Mouse (Mus musculus): Measurements from ENCODE around the gene Rbfox1. TPM values are rescaled to one million over a fixed set of nuclear protein-coding genes. Genes with fewer than 3 reads are reported as not detected.

Gene Rbfox1
- polyA plus RNA-seq, 1 experiment from 2014 or later, result 1.6 TPM

DNA sequence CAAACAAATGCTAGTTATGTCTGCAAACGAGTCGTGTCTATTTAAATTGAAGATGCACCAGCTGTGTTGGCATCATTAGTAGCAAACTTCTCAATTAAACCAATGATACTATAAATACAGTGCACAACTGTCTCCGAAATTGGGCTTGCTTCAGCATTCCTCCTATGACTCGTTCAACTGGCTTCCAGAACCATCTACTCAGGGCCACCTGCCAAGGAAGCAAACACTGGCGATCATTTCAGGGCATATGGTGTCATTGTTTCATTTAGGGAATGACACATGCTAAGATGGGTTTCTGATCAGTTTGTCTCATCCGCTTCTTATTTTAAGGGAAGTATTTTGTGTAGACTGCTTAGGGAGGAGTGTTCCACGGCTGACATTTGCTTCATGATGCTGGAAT, 1397.1 kb downstream of the Rbfox1 start:
- Histone ChIP-seq H3K4me3 (ENCODE audit: low read length) (no peak overlapping the region), H3K4me1 (replicated peaks; ENCODE audit: control insufficient read depth, insufficient read depth, low read length) (no peaks in the 10 kb centered on the region), H3K4me2 (ENCODE audit: low read depth, low read length) (no peak overlapping the region), H3K27ac (ENCODE audit: low read length) (no peak overlapping the region), H3K27me3 (ENCODE audit: control insufficient read depth, insufficient read depth, low read depth, low read length) (no peaks in the 10 kb centered on the region), H3K9me3 (ENCODE audit: control insufficient read depth, low read length) (no peaks in the 10 kb centered on the region), H3K9ac (ENCODE audit: low read length) (no peak overlapping the region), H3K36me3 (ENCODE audit: control insufficient read depth, insufficient read depth, low read length) (no peaks in the 10 kb centered on the region)
- WGBS, result 80% methylated on average over 7 of the region's 7 CpGs
- ATAC-seq (ENCODE audit: low read depth), result no peak

DNA sequence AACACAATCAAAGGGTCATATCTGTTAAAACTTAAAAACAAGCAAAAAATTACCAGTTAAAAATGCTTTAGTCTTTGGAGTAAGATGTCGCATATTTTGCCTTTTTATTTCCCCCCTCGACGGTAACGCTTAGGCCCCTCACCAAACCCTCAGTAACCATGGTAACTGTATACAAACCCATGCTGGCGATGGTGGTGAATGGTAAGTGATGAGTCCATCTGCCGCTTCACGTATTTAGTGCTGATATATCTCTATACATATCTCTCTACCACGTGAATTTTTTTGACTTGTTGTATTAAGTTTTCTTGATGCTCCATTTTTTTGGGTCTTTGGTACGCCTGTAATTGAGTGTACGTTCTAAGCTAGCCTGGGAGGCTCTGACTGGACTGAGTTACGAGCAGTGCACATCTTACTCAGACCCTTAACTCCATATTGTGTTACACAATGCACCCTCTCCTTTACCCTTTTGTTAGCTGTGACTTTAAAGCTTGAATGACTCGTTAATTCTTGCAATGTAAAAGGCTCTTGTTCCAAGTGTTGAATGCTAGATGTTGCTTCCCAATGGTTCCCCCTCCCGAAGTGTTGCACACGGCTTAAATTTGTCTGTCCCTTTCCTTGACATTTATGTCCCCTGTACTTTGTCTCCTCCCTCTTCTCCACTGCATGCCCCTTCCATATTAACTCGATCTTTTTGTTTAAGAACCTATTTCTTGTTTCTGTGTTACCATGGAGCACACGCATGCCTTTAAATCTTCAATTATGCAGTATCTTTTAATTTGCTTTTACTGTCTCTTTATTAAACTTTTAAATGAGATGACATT, 1408.0 kb downstream of the Rbfox1 start:
- H3K27me3 ChIP-seq (ENCODE audit: control insufficient read depth, insufficient read depth, low read depth, low read length), result no peaks in the 10 kb centered on the region
- H3K4me2 ChIP-seq (ENCODE audit: low read depth, low read length), result no peak overlapping the region
- no peaks in the 10 kb centered on the region for H3K9me3 ChIP-seq (ENCODE audit: control insufficient read depth, low read length)
- H3K9ac ChIP-seq (ENCODE audit: low read length), result no peak overlapping the region
- no peaks in the 10 kb centered on the region for H3K36me3 ChIP-seq (ENCODE audit: control insufficient read depth, insufficient read depth, low read length)
- H3K27ac ChIP-seq (ENCODE audit: low read length), result no peak overlapping the region
- no peaks in the 10 kb centered on the region for H3K4me1 ChIP-seq (replicated peaks; ENCODE audit: control insufficient read depth, insufficient read depth, low read length)
- 82% methylated on average over 16 of the region's 16 CpGs for WGBS
- ATAC-seq (ENCODE audit: low read depth), result no peak
- H3K4me3 ChIP-seq (ENCODE audit: low read length), result no peak overlapping the region

DNA sequence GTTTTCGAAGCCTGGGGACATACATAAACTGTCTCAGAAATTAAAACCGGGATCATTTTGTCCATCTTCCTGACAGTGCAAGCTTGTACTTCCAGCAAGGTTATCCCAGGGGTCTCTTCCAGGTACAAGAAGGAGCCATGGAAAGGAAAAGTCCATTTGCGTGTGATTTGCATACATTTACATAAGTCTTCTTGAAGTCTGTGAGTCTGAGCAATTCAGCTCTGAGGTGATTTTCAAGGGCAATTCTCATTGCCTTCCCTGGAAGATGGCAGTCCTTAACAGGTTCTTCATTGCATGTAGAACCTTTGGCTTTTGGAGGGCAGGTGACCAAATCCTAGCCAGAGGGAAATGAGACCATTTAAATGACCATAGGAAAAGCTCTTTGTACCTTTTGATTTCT, 1417.3 kb downstream of the Rbfox1 start:
- Histone ChIP-seq H3K36me3 (ENCODE audit: control insufficient read depth, insufficient read depth, low read length) (no peaks in the 10 kb centered on the region), H3K9ac (ENCODE audit: low read length) (no peak overlapping the region), H3K9me3 (ENCODE audit: control insufficient read depth, low read length) (no peaks in the 10 kb centered on the region), H3K4me2 (ENCODE audit: low read depth, low read length) (no peak overlapping the region), H3K4me3 (ENCODE audit: low read length) (no peak overlapping the region), H3K27ac (ENCODE audit: low read length) (no peak overlapping the region), H3K4me1 (replicated peaks; ENCODE audit: control insufficient read depth, insufficient read depth, low read length) (no peaks in the 10 kb centered on the region), H3K27me3 (ENCODE audit: control insufficient read depth, insufficient read depth, low read depth, low read length) (no peaks in the 10 kb centered on the region)
- no peak for ATAC-seq (ENCODE audit: low read depth)
- WGBS, result 69% methylated on average over 3 of the region's 3 CpGs

DNA sequence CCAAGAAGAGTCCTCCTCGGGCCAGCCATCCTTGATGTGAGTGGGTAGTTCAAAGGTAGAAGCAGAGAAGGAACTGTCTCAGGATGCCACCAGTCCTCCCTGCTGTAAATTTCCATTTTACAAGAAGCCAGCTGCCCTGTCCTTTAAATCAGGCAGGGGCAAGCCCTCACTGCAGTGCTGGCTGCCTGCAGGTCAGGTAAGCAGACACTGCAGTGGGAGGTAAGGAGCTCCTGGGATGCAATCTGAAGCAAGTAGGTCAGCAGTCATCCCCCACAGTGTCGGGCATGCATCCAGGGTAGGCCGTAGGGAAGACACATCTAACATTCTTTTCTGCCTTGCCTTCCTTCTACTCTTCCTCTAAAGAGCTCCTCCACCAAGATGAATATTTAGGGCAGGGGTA, 1444.0 kb downstream of the Rbfox1 start:
- Histone ChIP-seq H3K4me1 (replicated peaks; ENCODE audit: control insufficient read depth, insufficient read depth, low read length) (no peaks in the 10 kb centered on the region), H3K36me3 (ENCODE audit: control insufficient read depth, insufficient read depth, low read length) (no peaks in the 10 kb centered on the region), H3K4me2 (ENCODE audit: low read depth, low read length) (no peak overlapping the region), H3K27me3 (ENCODE audit: control insufficient read depth, insufficient read depth, low read depth, low read length) (no peaks in the 10 kb centered on the region), H3K9me3 (ENCODE audit: control insufficient read depth, low read length) (no peaks in the 10 kb centered on the region), H3K27ac (ENCODE audit: low read length) (no peak overlapping the region), H3K9ac (ENCODE audit: low read length) (no peak overlapping the region), H3K4me3 (ENCODE audit: low read length) (no peak overlapping the region)
- 73% methylated on average over 3 of the region's 3 CpGs for WGBS
- ATAC-seq (ENCODE audit: low read depth), result no peak

DNA sequence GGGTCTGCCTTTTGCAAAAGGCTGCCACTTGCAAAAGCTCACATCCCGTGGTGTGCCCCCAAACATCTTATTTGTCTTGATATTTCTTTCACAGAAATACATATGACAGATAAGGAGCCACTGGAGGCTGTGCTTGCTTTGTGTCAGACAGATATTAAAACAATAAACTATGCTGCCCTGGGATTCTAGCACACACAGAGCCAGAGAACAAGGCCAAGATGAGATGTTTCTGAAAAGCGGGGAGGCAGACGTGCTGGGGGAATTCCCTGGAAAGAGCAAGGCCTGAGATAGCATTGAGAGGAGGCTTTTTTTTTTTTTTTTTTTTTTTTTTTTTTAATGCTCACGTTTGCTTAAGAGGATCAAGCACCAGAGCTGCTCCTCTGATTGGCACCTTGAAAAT, 1456.0 kb downstream of the Rbfox1 start:
- Histone ChIP-seq H3K4me2 (ENCODE audit: low read depth, low read length) (0 out of 2 replicates have a peak overlapping the region, but pooled peaks have one; percentile 8), H3K4me1 (replicated peaks; ENCODE audit: control insufficient read depth, insufficient read depth, low read length) (no peaks in the 10 kb centered on the region; the same call in 1 of the 2 replicates), H3K9me3 (ENCODE audit: control insufficient read depth, low read length) (no peaks in the 10 kb centered on the region), H3K9ac (ENCODE audit: low read length) (no peak overlapping the region), H3K27me3 (ENCODE audit: control insufficient read depth, insufficient read depth, low read depth, low read length) (no peaks in the 10 kb centered on the region), H3K27ac (ENCODE audit: low read length) (no peak overlapping the region), H3K36me3 (ENCODE audit: control insufficient read depth, insufficient read depth, low read length) (no peaks in the 10 kb centered on the region), H3K4me3 (ENCODE audit: low read length) (no peak overlapping the region)
- whole genome bisulfite sequencing, result 9% methylated on average over 4 of the region's 4 CpGs
- ATAC-seq (ENCODE audit: low read depth), result no peak

DNA sequence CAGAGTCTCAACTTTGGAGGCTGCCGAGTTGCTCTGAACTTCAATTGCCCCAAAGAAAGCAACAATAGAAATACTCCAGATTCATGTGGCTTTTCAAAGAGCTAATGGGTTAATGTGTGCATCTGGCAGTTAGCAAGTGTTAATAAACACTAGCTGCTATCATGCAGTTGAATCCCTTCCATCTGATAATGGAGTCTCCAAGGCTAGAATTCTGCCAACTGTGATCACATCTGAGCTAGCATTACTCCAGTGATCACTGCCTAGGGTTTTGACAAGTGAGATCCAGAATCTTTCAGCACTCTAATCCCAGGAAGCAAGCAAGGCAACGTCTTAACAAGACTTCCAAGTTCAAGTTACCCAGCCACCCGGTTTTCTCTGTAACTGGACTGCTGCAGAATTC, 1460.1 kb downstream of the Rbfox1 start:
- Histone ChIP-seq H3K27me3 (ENCODE audit: control insufficient read depth, insufficient read depth, low read depth, low read length) (no peaks in the 10 kb centered on the region), H3K36me3 (ENCODE audit: control insufficient read depth, insufficient read depth, low read length) (no peaks in the 10 kb centered on the region), H3K9ac (ENCODE audit: low read length) (no peak overlapping the region), H3K9me3 (ENCODE audit: control insufficient read depth, low read length) (no peaks in the 10 kb centered on the region), H3K4me2 (ENCODE audit: low read depth, low read length) (no peak overlapping the region), H3K4me3 (ENCODE audit: low read length) (no peak overlapping the region), H3K27ac (ENCODE audit: low read length) (no peak overlapping the region), H3K4me1 (replicated peaks; ENCODE audit: control insufficient read depth, insufficient read depth, low read length) (no peaks in the 10 kb centered on the region; the same call in 1 of the 2 replicates)
- WGBS, result 41% methylated on average over 3 of the region's 3 CpGs
- ATAC-seq (ENCODE audit: low read depth), result no peak

DNA sequence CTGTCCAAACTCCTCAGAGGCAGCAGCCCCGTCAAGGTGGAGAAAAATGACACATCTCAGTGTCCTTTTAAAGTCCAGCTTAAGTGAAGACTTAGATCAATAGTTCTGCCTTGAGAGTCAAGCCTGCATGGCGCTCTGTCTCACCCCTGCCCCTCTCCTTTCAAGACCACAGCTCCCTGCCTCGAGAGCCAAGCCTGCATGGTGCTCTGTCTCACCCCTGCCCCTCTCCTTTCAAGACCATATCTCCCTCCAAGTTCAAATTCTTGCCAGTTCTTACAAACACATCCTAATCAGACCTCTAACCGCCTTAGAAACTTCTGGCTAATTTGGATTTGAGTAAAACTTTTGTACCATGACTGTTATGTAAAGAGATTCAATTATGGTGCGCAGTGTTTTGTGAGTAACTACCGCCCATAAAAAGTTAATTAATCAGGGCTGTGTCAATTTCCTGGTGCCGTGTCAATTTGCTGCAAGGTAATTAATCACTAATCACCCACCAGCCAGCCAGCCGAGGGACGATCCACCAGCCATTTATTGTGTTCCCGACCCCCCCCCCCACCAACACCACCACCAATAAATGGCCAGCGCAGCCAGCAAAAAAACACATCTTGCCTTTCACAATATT, 1461.0 kb downstream of the Rbfox1 start:
- Histone ChIP-seq H3K4me1 (replicated peaks; ENCODE audit: control insufficient read depth, insufficient read depth, low read length) (no peaks in the 10 kb centered on the region; the same call in 1 of the 2 replicates), H3K9me3 (ENCODE audit: control insufficient read depth, low read length) (no peaks in the 10 kb centered on the region), H3K4me2 (ENCODE audit: low read depth, low read length) (no peak overlapping the region), H3K27ac (ENCODE audit: low read length) (no peak overlapping the region), H3K27me3 (ENCODE audit: control insufficient read depth, insufficient read depth, low read depth, low read length) (no peaks in the 10 kb centered on the region), H3K9ac (ENCODE audit: low read length) (no peak overlapping the region), H3K36me3 (ENCODE audit: control insufficient read depth, insufficient read depth, low read length) (no peaks in the 10 kb centered on the region), H3K4me3 (ENCODE audit: low read length) (no peak overlapping the region)
- WGBS, result 55% methylated on average over 11 of the region's 11 CpGs
- ATAC-seq (ENCODE audit: low read depth), result no peak

DNA sequence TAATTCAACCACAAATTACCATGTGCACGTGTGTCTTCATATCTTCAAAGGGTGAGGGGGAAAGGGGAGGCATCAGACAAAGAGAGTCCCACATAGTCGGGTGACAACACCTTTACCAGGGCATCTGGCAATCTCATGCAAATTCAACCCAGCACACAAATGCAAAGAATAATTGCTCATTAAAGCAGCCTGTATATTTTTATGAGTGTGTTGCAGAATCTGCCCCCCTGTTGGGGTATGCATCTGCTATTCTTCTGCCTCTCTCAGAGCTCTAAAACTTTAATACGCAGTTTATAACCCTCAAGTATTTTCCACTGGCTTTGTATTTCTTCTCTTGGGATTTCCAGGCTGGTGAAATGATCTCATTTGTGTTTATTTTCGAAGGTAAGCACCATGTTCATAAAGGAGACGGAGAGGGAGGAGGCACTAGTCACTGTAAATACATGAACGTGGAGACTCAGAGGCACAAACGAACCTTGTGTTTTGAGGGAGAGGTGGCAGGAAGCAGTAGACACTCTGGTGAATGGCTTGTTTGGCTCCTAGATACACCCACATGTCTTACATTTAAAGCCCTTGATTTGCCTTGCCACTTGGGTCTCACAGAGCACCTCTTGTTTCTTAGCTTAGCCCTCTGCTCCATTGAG, 1462.5 kb downstream of the Rbfox1 start:
- 49% methylated on average over 7 of the region's 7 CpGs for WGBS
- no peak overlapping the region for H3K27ac ChIP-seq (ENCODE audit: low read length)
- no peaks in the 10 kb centered on the region for H3K36me3 ChIP-seq (ENCODE audit: control insufficient read depth, insufficient read depth, low read length)
- H3K27me3 ChIP-seq (ENCODE audit: control insufficient read depth, insufficient read depth, low read depth, low read length), result no peaks in the 10 kb centered on the region
- no peak overlapping the region for H3K9ac ChIP-seq (ENCODE audit: low read length)
- H3K9me3 ChIP-seq (ENCODE audit: control insufficient read depth, low read length), result no peaks in the 10 kb centered on the region
- no peaks in the 10 kb centered on the region; the same call in 1 of the 2 replicates for H3K4me1 ChIP-seq (replicated peaks; ENCODE audit: control insufficient read depth, insufficient read depth, low read length)
- no peak for ATAC-seq (ENCODE audit: low read depth)
- H3K4me3 ChIP-seq (ENCODE audit: low read length), result no peak overlapping the region
- no peak overlapping the region for H3K4me2 ChIP-seq (ENCODE audit: low read depth, low read length)

DNA sequence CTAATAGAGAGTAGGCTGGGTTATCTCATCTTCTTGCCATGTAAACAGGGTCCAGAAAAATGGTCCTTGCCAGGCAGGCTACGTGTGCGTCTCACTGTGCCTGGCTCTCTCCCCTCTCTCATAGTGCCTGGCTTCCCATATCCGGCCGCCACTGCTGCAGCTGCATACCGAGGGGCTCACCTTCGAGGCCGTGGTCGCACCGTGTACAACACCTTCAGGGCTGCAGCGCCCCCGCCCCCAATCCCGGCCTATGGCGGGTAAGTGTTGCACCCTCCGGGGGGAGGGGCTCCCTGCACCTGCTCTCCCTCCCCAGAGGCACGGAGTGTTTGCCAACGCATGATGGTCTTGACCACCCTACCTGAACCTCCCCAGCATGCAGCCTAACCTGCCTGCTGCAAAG, 1467.7 kb downstream of the Rbfox1 start:
- Histone ChIP-seq H3K9me3 (ENCODE audit: control insufficient read depth, low read length) (no peaks in the 10 kb centered on the region), H3K27ac (ENCODE audit: low read length) (no peak overlapping the region), H3K27me3 (ENCODE audit: control insufficient read depth, insufficient read depth, low read depth, low read length) (no peaks in the 10 kb centered on the region), H3K9ac (ENCODE audit: low read length) (no peak overlapping the region), H3K36me3 (ENCODE audit: control insufficient read depth, insufficient read depth, low read length) (no peaks in the 10 kb centered on the region), H3K4me1 (replicated peaks; ENCODE audit: control insufficient read depth, insufficient read depth, low read length) (no peaks in the 10 kb centered on the region; the same call in 1 of the 2 replicates), H3K4me2 (ENCODE audit: low read depth, low read length) (no peak overlapping the region), H3K4me3 (ENCODE audit: low read length) (no peak overlapping the region)
- 53% methylated on average over 16 of the region's 16 CpGs for WGBS
- no peak for ATAC-seq (ENCODE audit: low read depth)

Measured in lung, embryonic 16.5 days (tissue).